Mouse (Mus musculus) left cerebral cortex, adult 11 months (tissue): ENCODE measurements around the gene Olfr957.

Source experiments
- DNase-seq: peaks from one replicate; pipeline ENCODE4 v3.0.0; 2022; ENCODE audit warnings: low spot score

Gene Olfr957

DNA sequence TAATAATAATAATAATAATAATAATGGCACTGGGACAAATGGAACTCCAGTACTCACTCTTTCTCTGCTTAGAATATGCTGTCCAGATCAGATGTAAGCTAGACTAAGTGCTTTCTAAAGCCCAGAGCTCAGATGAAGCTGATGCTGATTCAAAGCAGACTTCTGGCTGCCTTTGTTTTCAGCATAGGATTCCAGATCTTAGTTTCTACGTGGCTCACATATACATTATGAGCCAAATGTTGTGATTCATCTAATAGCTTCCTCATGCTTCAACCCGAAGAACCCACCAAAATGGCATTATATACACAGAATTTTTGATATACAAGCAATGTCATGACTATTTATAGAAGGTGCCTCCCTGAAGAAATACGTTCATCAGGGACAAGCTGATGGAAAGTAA is at the start of gene Olfr957:
Olfr957 (minus strand) TSS at position 279 of the 400 bp plus-strand sequence.
- DNase-seq: no peak

DNA sequence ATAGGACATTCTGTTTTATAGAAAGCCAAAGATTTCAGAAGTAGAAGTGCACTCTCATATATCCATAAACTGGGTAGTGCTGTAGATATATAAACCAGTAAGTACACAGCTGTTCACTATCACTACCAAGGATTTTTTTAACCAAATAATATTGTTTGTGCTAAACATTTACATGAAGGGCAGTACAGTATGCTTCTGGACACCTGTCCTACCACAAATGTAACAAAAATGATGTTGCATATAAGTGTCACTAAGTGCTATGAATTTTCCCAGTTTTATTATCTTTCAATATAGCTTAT is 42.7 kb upstream of the Olfr957 start:
- no peak for DNase-seq

DNA sequence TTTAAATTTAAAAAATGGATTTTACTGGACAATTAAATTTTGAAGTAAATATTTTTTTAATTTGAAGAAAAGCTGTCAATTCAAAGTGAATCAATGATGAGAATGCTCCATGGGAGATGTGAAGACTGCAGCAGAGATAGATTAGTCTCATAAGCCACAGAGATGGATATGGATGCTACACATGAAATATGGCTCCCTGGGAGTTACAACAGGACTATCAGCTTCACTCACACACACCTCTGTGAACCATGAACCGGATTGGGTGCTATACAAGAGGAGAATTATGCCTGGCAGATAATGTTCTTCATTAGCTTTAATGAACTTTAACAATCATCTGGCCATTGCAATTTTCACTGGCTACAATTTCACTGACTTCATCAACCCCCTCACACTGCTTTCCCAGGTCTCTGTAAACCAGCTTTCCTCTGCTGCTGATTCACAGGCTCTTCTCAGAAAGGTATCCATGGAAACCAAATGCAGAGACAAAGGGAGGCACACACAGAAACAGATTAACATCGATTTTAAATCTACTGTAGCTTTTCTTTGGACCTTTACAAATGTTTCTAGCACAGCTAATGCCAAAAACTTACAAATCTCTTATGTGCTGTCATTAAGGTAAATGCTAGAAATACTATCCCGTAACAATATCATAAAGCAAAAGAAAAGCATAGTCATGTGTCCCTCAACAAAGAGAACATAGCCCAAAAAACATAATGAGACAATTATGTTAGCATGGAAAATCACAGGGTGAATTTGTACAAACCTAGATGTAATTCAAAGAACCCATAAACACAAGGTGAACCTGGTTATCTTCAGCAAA is 42.1 kb upstream of the Olfr957 start:
- peak; percentile 19 for DNase-seq

DNA sequence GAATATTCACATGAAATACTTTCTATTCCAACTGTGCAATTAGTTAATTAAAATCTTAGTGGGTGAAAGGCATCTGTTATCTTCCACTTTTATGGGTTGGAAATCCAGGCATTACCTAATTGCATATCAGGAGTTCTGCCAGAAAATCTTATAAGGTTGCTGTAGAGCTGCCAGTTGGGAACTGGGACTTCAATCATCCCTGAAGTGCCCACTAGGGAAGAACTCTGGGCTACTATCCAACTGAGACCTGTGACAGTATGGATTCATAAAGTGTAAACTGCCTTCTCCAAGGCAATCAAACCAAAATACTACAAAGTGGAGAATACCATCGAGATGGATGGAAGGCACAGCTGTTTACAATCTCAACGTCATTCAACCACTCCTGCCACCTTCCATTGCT is 38.3 kb upstream of the Olfr957 start, which contains the start of gene Olfr958:
Olfr958 (minus strand) TSS at position 109 of the 400 bp plus-strand sequence.
- no peak for DNase-seq

DNA sequence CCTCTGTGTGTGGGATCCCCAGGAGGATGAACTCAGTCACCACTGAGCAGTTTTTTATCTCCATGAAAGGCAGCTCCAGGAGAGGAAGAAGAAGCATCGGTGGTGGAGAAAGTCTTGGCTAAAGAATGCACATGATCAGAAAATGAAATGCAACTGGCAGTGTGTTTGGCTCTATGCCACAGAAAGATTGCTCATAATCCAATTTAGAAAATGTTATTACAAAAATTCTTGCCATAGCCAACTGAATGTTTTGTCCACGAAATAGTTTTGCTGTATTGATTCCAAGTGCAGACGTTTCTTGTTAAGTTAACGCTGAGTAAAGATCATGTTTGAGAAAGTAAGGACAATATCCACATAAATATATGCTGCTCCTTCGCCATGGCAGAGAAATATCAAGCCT is 35.2 kb upstream of the Olfr957 start:
- no peak for DNase-seq

DNA sequence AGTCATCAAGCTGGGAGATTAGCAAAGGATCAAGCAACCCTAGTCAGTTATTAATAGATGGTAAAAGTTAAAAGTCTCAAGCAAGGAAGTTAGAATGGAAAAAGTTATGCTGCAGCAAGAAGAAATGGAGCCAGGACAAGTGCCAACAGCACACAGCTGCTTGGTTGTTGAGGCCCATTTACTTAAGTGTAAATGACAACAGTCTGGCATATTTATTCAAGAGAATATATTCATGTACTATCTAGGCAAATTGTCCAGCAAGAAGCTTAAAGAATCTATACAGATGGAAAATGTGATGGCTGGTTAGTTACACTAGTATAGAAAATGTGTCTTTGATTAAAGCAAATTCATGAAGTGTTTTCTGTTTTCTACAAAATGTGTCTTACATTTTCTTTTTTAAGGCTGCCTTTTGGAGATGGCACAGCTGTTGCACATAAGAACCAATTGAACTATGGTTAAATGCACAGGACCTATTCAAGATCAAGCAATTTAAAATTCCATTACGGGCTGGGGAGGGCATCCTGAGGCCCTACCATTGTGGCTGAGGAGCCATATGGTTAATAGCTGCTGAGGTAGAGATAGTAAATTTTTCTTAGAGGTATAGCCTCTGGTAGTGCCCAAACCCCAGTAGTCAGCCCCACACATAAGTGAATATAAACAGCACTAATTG is 8.1 kb upstream of the Olfr957 start:
- no peak for DNase-seq

DNA sequence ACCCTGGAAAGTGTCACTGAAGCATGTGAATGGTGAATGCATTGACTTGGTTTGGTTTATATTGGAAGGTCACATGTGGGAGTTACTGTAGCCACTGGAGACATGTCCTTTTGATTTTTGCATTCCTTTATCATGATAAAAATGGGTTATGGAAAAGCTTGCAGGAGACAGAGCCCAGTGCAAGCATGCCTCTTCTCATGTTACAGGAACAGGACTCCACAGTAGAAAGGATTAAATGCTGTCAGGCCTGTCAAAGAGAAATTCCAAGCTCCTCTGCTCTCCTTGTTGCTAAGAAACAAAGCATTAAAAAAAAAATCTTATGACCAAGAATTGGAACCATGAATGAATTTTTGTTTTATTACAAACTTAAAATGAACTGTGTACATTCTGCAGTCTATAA is 3.0 kb upstream of the Olfr957 start:
- no peak for DNase-seq

DNA sequence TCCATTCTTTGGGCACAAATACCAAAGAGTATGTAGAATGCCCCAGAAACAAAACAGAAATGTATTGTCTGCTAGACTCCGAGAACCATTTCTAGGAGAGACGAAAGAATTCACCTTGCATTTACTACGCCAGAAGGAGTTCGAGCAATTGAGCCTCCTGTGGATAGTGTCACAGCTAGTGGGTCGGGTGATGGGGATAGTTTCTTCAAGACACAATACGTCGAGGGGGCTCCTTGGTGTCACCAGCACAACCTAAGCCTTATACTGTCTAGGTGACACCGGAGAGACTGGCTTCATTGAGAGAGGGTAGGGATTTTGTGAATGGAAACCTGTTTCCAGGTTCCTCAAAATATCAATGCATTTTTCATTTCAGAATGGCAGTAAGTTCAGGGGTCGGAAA is 6.2 kb downstream of the Olfr957 start:
- no peak for DNase-seq

DNA sequence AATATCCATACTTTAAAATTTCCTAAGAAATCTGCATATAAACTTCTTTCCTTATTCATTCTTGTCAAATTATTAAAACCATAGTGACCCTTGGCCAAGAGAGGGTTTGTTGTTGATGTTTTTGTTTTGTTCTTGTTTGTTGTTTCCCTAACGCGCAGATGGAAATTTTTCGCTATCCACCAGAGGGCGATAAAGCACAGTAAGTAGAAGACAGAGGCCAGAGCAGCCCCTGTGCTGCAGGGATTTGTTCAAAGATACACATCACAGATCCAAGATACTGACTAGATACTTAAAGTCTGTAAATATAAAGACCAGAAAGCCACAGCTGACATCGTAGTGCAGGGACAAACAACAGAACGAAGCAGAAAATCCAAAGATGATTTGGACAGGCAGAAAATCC is 6.6 kb downstream of the Olfr957 start:
- DNase-seq: peak; percentile 39

DNA sequence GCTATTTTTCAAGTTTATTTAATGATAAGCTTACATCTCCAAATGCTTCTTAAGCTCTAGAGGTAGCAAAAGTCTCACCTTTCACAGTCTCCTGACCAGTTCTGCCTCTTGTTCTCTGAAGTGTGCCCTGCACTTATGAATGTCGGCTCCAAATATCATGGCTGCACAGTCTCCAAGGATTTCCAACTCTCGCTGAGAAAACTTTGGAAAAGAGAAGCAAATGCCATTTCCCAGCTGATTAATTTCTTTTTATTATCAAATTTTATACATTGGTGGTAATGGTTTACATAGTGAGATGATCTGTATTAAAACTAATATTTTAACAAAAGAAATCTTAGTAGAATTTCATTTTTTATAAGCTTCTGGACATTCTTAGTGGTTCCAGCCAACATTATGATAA is 21.7 kb downstream of the Olfr957 start, which contains the start of gene Olfr44:
Olfr44 (minus strand) TSS at position 101 of the 400 bp plus-strand sequence.
- no peak for DNase-seq

DNA sequence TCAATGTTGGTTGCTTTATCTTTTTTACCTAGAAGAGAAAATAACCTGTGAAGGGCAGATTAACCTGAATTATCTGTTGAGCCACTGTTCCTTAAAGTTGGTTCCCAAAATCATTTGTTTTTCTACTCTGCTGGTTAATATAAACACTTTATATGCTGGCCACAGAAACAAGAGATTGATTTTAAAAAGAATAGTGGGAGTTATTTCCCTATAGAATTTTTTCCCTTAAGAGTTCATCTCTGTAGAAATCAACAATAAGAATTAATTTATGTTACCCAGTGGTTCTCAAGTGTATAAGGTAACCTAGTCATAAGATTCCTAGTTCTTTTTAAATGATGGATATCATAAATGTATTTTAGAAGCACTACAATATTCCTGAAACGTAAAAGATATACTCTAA is 43.8 kb downstream of the Olfr957 start, which contains the start of gene Olfr955:
Olfr955 (minus strand) TSS at position 101 of the 400 bp plus-strand sequence.
- DNase-seq: no peak
